Mouse (Mus musculus) adrenal gland, postnatal 4 days (tissue): ENCODE measurements at regions not wholly inside any gene's neighbourhood (a gene's known extent, or its start where the extent isn't known, plus 50 kb on each side); places are given as distances from the start of the nearest gene placed in this dataset.

Source experiments
- DNase-seq, 2 experiments: peaks; one replicate each; pipeline ENCODE4 v3.0.0; 2021 to 2022; ENCODE audit warnings: low spot score in 2 of 2, mixed read lengths in 2 of 2

- no peak for DNase-seq
Measured at GRCm38 (mm10) chr11:111273651-111274050, 207.7 kb downstream of the Kcnj2 start.

- DNase-seq: no peak
Measured at GRCm38 (mm10) chr11:111280769-111281168, 214.8 kb downstream of the Kcnj2 start.

GRCm38 (mm10) chr11:111281237-111282160 lies 215.5 kb downstream of the Kcnj2 start:
- DNase-seq: no peak

GRCm38 (mm10) chr11:111282283-111282682 lies 216.3 kb downstream of the Kcnj2 start:
- no peak for DNase-seq

- DNase-seq: no peak
Measured at GRCm38 (mm10) chr11:111290537-111290936, 224.6 kb downstream of the Kcnj2 start.

- DNase-seq: no peak
Measured at GRCm38 (mm10) chr11:111296309-111296721, 230.4 kb downstream of the Kcnj2 start.

GRCm38 (mm10) chr11:111312802-111313201 lies 246.8 kb downstream of the Kcnj2 start:
- DNase-seq: no peak

GRCm38 (mm10) chr11:111313566-111313965 lies 247.6 kb downstream of the Kcnj2 start:
- DNase-seq: no peak

GRCm38 (mm10) chr11:111321576-111321975 lies 255.6 kb downstream of the Kcnj2 start:
- DNase-seq: no peak

- DNase-seq: no peak
Measured at GRCm38 (mm10) chr11:111324453-111325010, 258.6 kb downstream of the Kcnj2 start.

GRCm38 (mm10) chr11:111326915-111327314 lies 261.0 kb downstream of the Kcnj2 start:
- DNase-seq: no peak

- no peak for DNase-seq
Measured at GRCm38 (mm10) chr11:111328258-111328657, 262.3 kb downstream of the Kcnj2 start.

GRCm38 (mm10) chr11:111331592-111331991 lies 265.6 kb downstream of the Kcnj2 start:
- no peak for DNase-seq

GRCm38 (mm10) chr11:111333021-111333420 lies 267.1 kb downstream of the Kcnj2 start:
- DNase-seq: no peak

GRCm38 (mm10) chr11:111347562-111347961 lies 281.6 kb downstream of the Kcnj2 start:
- no peak for DNase-seq

GRCm38 (mm10) chr11:111350028-111350427 lies 284.1 kb downstream of the Kcnj2 start:
- no peak for DNase-seq

GRCm38 (mm10) chr11:111363363-111363762 lies 297.4 kb downstream of the Kcnj2 start:
- DNase-seq: no peak

GRCm38 (mm10) chr11:111377165-111377564 lies 311.2 kb downstream of the Kcnj2 start:
- DNase-seq: no peak

- DNase-seq: no peak
Measured at GRCm38 (mm10) chr11:111379842-111380241, 313.9 kb downstream of the Kcnj2 start.

- DNase-seq: no peak
Measured at GRCm38 (mm10) chr11:111398706-111399105, 332.7 kb downstream of the Kcnj2 start.

- DNase-seq: no peak
Measured at GRCm38 (mm10) chr11:111409266-111409665, 343.3 kb downstream of the Kcnj2 start.

GRCm38 (mm10) chr11:111424871-111425270 lies 358.9 kb downstream of the Kcnj2 start:
- DNase-seq: no peak

GRCm38 (mm10) chr11:111426715-111427114 lies 360.8 kb downstream of the Kcnj2 start:
- no peak for DNase-seq
